Mouse (Mus musculus) ES-E14 (cell line): ENCODE measurements around the gene Ina. TPM values are rescaled to one million over a fixed set of nuclear protein-coding genes. Genes with fewer than 3 reads are reported as not detected.

ENCODE experiments used
- DNase-seq: peaks from one replicate; pipeline ENCODE4 v3.0.0-alpha.2; 2013; ENCODE audit warnings: low read depth, low spot score
- H3K27ac ChIP-seq: 2 replicates; pipeline ENCODE4 v1.5.1; 2012; ENCODE audit warnings: low read depth, mild to moderate bottlenecking, low read length, moderate library complexity, mixed read lengths; ENCODE audit not compliant: poor library complexity, insufficient read depth, severe bottlenecking
- H3K36me3 ChIP-seq: 2 replicates; pipeline ENCODE4 v1.6.1; 2012; ENCODE audit warnings: mild to moderate bottlenecking, low read length, moderate library complexity, mixed read lengths; ENCODE audit not compliant: control insufficient read depth, poor library complexity, insufficient read depth, severe bottlenecking
- H3K4me1 ChIP-seq, 2 experiments: fragments of 150-350 bp in 1 of 2; sonication (generic) in 1 of 2; 2 replicates each; pipeline ENCODE4 v1.6.1; 2012; ENCODE audit warnings: low read length in 2 of 2, mild to moderate bottlenecking in 1 of 2, mixed read lengths in 1 of 2; ENCODE audit not compliant: control insufficient read depth in 2 of 2, insufficient read depth in 2 of 2, poor library complexity in 1 of 2
- H3K4me3 ChIP-seq, 2 experiments: fragments of 150-350 bp in 1 of 2; sonication (generic) in 1 of 2; 2 replicates each; pipeline ENCODE4 v1.5.1; 2012; ENCODE audit warnings: low read length in 2 of 2, low read depth in 1 of 2, mild to moderate bottlenecking in 1 of 2, mixed read lengths in 1 of 2; ENCODE audit not compliant: insufficient read depth in 1 of 2, poor library complexity in 1 of 2, severe bottlenecking in 1 of 2
- H3K9ac ChIP-seq: 2 replicates; pipeline ENCODE4 v1.6.1; 2012; ENCODE audit warnings: low read depth, mild to moderate bottlenecking, low read length, mixed read lengths; ENCODE audit not compliant: poor library complexity, insufficient read depth, severe bottlenecking
- H3K9me3 ChIP-seq: fragments of 150-350 bp; sonication (generic); 2 replicates; pipeline ENCODE4 v1.6.1; 2012; ENCODE audit warnings: low read depth, mild to moderate bottlenecking, low read length; ENCODE audit not compliant: control insufficient read depth, insufficient read depth
- CHD2 ChIP-seq: IDR thresholded peaks from 2 replicates; pipeline ENCODE4 v1.6.1; 2014; ENCODE audit warnings: mild to moderate bottlenecking, low read depth, low read length, inconsistent platforms
- HCFC1 ChIP-seq: IDR thresholded peaks from 2 replicates; pipeline ENCODE4 v1.6.1; 2012; ENCODE audit warnings: low read length, inconsistent platforms, borderline replicate concordance; ENCODE audit not compliant: insufficient read depth
- MAFK ChIP-seq: IDR thresholded peaks from 2 replicates; pipeline ENCODE4 v1.6.1; 2014; ENCODE audit warnings: mild to moderate bottlenecking, low read depth, low read length, inconsistent platforms; ENCODE audit not compliant: insufficient read depth
- ZC3H11A ChIP-seq: IDR thresholded peaks from 2 replicates; pipeline ENCODE4 v1.6.1; 2012; ENCODE audit warnings: low read depth, mild to moderate bottlenecking, inconsistent platforms, low read length, borderline replicate concordance
- ZNF384 ChIP-seq: IDR thresholded peaks from 2 replicates; pipeline ENCODE4 v1.6.1; 2012; ENCODE audit warnings: low read depth, low read length, inconsistent platforms
- in situ Hi-C, 2 experiments: fragments of 600-800 bp; cut with MboI; formaldehyde crosslinking; loops; one replicate each; pipeline ENCODE4 v1.15.1; 2025; ENCODE audit warnings: low sequenced_read_pairs in 2 of 2, inconsistent platforms in 1 of 2; ENCODE audit not compliant: unreplicated experiment in 2 of 2
- total RNA-seq: library from RNA; depleted of rRNA; stranded (reverse); fragments of 300-350 nt; gene quantifications from 2 replicates; pipeline ENCODE4 v1.2.3, GENCODE M21; 2012

The Ina gene
- total RNA-seq, 1 experiment = 9.8 TPM

GRCm38 (mm10) chr19:47009420-47009819 is 5.1 kb upstream of the Ina start:
- H3K36me3 ChIP-seq = no peaks in the 10 kb centered on the region
- H3K4me1 ChIP-seq = peaks cover 3 to 7% of the 10 kb centered on the region in 2 experiments; a peak in 2 of 4 replicates
- no peak overlapping the region for H3K27ac ChIP-seq
- no peak overlapping the region for H3K9ac ChIP-seq
- H3K9me3 ChIP-seq = no peaks in the 10 kb centered on the region
- TF ChIP-seq MAFK (no peak), ZC3H11A (no peak), CHD2 (no peak), HCFC1 (no peak), ZNF384 (no peak)
- in situ Hi-C loops = no loop called here
- H3K4me3 ChIP-seq = no peak overlapping the region
- DNase-seq = no peak

- Histone ChIP-seq H3K4me1 (peaks cover 3 to 4% of the 10 kb centered on the region in 2 experiments; a peak in 2 of 4 replicates), H3K9ac (no peak overlapping the region), H3K27ac (no peak overlapping the region), H3K9me3 (no peaks in the 10 kb centered on the region), H3K4me3 (no peak overlapping the region), H3K36me3 (no peaks in the 10 kb centered on the region)
- TF ChIP-seq CHD2 = no peak
- no peak for TF ChIP-seq HCFC1
- no peak for TF ChIP-seq MAFK
- no peak for TF ChIP-seq ZNF384
- no peak for TF ChIP-seq ZC3H11A
- no peak for DNase-seq
- in situ Hi-C loops = no loop called here
These were observed 4.6 kb upstream of the Ina start for GRCm38 (mm10) chr19:47009943-47010342.

GRCm38 (mm10) chr19:47012521-47013130 is 1.9 kb upstream of the Ina start:
- in situ Hi-C loops = no loop called here
- no peaks in the 10 kb centered on the region for H3K9me3 ChIP-seq
- no peak overlapping the region for H3K27ac ChIP-seq
- DNase-seq = no peak
- H3K4me1 ChIP-seq = peaks cover 4 to 10% of the 10 kb centered on the region in 2 experiments; a peak in 3 of 4 replicates
- no peaks in the 10 kb centered on the region for H3K36me3 ChIP-seq
- peak overlapping the region in 1 of 2 experiments; percentile 21; a peak in 1 of 4 replicates for H3K4me3 ChIP-seq
- TF ChIP-seq HCFC1 (no peak), CHD2 (no peak)
- no peak overlapping the region for H3K9ac ChIP-seq

- no peak for DNase-seq
- peak overlapping the region; percentile 83 to 93 for H3K4me3 ChIP-seq
- no peaks in the 10 kb centered on the region for H3K9me3 ChIP-seq
- peak overlapping the region; percentile 92; the same call in 1 of the 2 replicates for H3K9ac ChIP-seq
- peaks cover 4 to 10% of the 10 kb centered on the region in 2 experiments; a peak in 3 of 4 replicates for H3K4me1 ChIP-seq
- in situ Hi-C loops = no loop called here
- no peak overlapping the region for H3K27ac ChIP-seq
- H3K36me3 ChIP-seq = no peaks in the 10 kb centered on the region
- TF ChIP-seq MAFK (no peak), CHD2 (no peak), ZNF384 (no peak), HCFC1 (no peak), ZC3H11A (no peak)
These were observed 949 bp upstream of the Ina start for GRCm38 (mm10) chr19:47013340-47014158.
